Mouse (Mus musculus) CD8-positive naive resting alpha-beta T cell, adult 2 months (primary cell): ENCODE data around the gene Tshz2.

Experiments used
- DNase-seq, 2 experiments: peaks; one replicate each; pipeline ENCODE4 v3.0.0; 2022; ENCODE audit warnings: low read depth in 2 of 2, low spot score in 2 of 2

Gene Tshz2

GRCm38 (mm10) chr2:169929540-169930497 is 297.0 kb downstream of the Tshz2 start:
- DNase-seq, result peak; percentile 3 to 8

GRCm38 (mm10) chr2:169935642-169936041 is 302.8 kb downstream of the Tshz2 start:
- no peak for DNase-seq

GRCm38 (mm10) chr2:169940297-169941142 is 307.7 kb downstream of the Tshz2 start:
- DNase-seq, result no peak

- DNase-seq, result no peak
Observed at GRCm38 (mm10) chr2:169943727-169944126, 310.9 kb downstream of the Tshz2 start.

- no peak for DNase-seq
Observed at GRCm38 (mm10) chr2:169948139-169948538, 315.3 kb downstream of the Tshz2 start.

- no peak for DNase-seq
Observed at GRCm38 (mm10) chr2:169951041-169951440, 318.2 kb downstream of the Tshz2 start.

GRCm38 (mm10) chr2:169952981-169953380 is 320.2 kb downstream of the Tshz2 start:
- DNase-seq, result no peak

- peak; percentile 48 for DNase-seq
Observed at GRCm38 (mm10) chr2:169958736-169959573, 326.1 kb downstream of the Tshz2 start.

- DNase-seq, result no peak
Observed at GRCm38 (mm10) chr2:169961463-169962230, 328.8 kb downstream of the Tshz2 start.

- DNase-seq, result no peak
Observed at GRCm38 (mm10) chr2:169962231-169962600, 329.4 kb downstream of the Tshz2 start.

- no peak for DNase-seq
Observed at GRCm38 (mm10) chr2:169962776-169963175, 330.0 kb downstream of the Tshz2 start.

- DNase-seq, result no peak
Observed at GRCm38 (mm10) chr2:169970481-169970880, 337.7 kb downstream of the Tshz2 start.

GRCm38 (mm10) chr2:169982925-169983324 is 350.1 kb downstream of the Tshz2 start:
- no peak for DNase-seq

GRCm38 (mm10) chr2:169987186-169987585 is 354.4 kb downstream of the Tshz2 start:
- no peak for DNase-seq

GRCm38 (mm10) chr2:169989186-169989585 is 356.4 kb downstream of the Tshz2 start:
- no peak for DNase-seq

GRCm38 (mm10) chr2:169990991-169991390 is 358.2 kb downstream of the Tshz2 start:
- DNase-seq, result no peak

- no peak for DNase-seq
Observed at GRCm38 (mm10) chr2:169995987-169996386, 363.2 kb downstream of the Tshz2 start.

GRCm38 (mm10) chr2:169996501-169997237 is 363.9 kb downstream of the Tshz2 start:
- DNase-seq, result no peak

GRCm38 (mm10) chr2:169997276-169998049 is 364.6 kb downstream of the Tshz2 start:
- no peak for DNase-seq
